Mouse (Mus musculus) adrenal gland, adult 18-20 months (tissue): ENCODE measurements around the gene D5Ertd579e. TPM values are rescaled to one million over a fixed set of nuclear protein-coding genes. Genes with fewer than 3 reads are reported as not detected.

Experiments
- DNase-seq, 2 experiments: peaks; one replicate each; pipeline ENCODE4 v3.0.0; 2021 to 2022; ENCODE audit warnings: low spot score in 2 of 2
- total RNA-seq, 2 experiments: library from RNA; stranded (reverse); gene quantifications; 1 replicate in 1 of 2; 2 replicates in 1 of 2; pipeline ENCODE4 v1.2.3; 2021

The D5Ertd579e gene
- total RNA-seq, 2 experiments from 2014 or later, result 73.9 to 87.5 TPM

- DNase-seq, result no peak
Measured at GRCm38 (mm10) chr5:36552391-36552790, 143.4 kb downstream of the D5Ertd579e start.

Other genes starting within 250 kb of the D5Ertd579e start
- gene Grpel1, start 231.0 kb downstream of the D5Ertd579e start, total RNA-seq, result 10 to 100 TPM; 76.2 to 79.3 TPM
- 10 to 100 TPM; 35.0 to 39.6 TPM for gene Tada2b, start 211.7 kb downstream of the D5Ertd579e start, total RNA-seq
- gene Ccdc96, start 211.4 kb downstream of the D5Ertd579e start, total RNA-seq, result under 1 TPM; 0.17 to 0.45 TPM
- gene Tbc1d14, start 102.7 kb downstream of the D5Ertd579e start, total RNA-seq, result 10 to 100 TPM; 34.4 to 57.2 TPM
- gene Bloc1s4, start 52.6 kb upstream of the D5Ertd579e start, total RNA-seq, result 10 to 100 TPM; 27.0 to 35.8 TPM
- 100 to 1,000 TPM; 581 to 655 TPM for gene Mrfap1, start 100.7 kb upstream of the D5Ertd579e start, total RNA-seq
- 10 to 100 TPM; 53.6 to 57.2 TPM for gene Man2b2, start 134.6 kb upstream of the D5Ertd579e start, total RNA-seq
- gene Ppp2r2c, start 172.5 kb upstream of the D5Ertd579e start, total RNA-seq, result 1 to 10 TPM; 4.4 to 6.9 TPM